Mouse (Mus musculus) spleen, postnatal 10 days (tissue): Measurements from ENCODE around the gene Cltc.
"Not testable (repeated sequence)": the region's sequence is repeated elsewhere in the genome, so short reads cannot be mapped to it uniquely, and the experiment has no call there.

Experiments used
- DNase-seq, 2 experiments: peaks; one replicate each; pipeline ENCODE4 v3.0.0; 2021 to 2022; ENCODE audit warnings: low spot score in 2 of 2

Gene Cltc

DNA sequence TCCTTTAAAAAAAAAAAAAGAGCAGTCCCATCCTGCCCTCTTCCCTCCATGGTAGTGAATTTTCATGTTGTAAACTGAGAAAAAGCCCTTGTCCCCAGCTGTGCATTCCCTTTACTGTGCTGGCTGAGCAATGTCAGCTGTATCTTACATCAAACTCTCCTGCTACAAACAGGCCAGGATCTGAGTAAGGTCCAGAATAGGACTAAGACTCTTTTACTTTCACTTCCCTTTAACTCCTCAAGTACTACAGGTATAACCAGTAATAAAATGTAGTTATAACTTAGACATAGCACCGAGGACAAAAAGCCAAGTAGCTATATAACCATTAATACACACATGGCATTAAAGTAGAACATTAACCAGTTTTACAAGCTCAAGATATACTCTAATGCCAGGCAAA, 18.4 kb downstream of the Cltc start:
- DNase-seq, result no peak

DNA sequence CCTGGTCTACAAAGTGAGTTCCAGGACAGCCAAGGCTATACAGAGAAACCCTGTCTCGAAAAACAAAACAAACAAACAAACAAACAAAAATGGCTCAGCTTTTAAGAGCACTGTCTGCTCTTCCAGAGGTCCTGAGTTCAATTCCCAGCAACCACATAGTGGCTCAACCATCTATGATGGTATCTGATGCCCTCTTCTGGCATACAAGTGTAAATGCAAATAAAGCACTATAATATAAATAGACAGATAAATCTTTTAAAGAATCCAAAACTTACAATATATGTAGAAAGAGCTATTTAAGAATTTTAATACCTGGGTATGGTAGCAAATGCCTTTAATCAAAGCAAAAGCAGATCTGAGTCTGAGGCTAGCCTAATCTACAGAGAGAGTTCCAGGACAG, 19.1 kb downstream of the Cltc start:
- not testable (repeated sequence) for DNase-seq

DNA sequence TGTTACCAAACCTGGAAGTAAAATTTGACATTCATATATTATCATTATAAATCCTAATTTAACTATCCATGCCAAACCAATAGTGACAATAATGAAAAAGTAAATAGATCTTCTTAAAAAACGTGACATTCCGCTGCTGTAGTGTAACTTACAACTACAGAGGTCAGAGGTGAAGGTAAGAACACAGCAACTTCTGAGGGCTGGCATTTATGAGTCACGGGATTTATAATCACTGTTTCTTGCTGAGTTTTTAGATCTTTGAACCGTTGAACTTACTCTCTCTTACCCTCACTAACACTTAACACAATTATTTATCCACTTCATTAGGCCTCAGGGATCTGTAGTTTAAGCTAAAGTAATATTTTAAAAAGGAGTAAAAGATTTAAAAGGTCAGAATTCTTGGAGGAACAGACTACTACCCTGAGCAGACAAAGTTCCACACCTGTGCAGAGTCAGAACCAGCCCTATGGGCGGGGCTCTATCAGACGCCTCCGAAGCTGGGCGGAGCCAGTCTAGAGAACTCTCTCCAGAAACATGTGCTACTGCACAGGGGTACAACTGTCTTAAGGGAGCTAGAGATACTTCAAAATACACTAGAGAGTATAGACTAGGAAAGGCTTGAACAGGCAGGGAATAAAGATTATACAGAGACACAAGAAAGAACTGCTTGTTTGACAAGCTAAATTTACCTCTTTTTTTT, 19.9 kb downstream of the Cltc start:
- DNase-seq, result peak in 1 of 2 experiments; percentile 71

DNA sequence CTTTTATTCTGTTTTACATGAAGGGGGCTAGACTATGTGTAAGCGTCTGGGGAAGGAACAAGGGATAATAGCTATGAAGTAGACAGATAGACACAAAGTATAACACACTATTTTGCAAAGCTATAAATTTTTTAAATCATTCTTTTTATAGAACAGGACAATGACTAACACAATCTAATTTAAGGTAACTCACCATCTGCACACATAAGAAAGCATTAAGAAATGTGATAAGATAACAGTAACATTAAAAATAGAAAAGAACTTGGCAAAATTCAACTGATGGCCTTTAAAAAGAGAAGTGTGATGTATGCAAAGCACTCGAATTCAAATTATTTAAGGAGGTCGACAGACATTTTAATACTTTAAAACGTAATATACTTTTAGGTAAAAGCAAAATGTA, 22.4 kb downstream of the Cltc start:
- no peak for DNase-seq

DNA sequence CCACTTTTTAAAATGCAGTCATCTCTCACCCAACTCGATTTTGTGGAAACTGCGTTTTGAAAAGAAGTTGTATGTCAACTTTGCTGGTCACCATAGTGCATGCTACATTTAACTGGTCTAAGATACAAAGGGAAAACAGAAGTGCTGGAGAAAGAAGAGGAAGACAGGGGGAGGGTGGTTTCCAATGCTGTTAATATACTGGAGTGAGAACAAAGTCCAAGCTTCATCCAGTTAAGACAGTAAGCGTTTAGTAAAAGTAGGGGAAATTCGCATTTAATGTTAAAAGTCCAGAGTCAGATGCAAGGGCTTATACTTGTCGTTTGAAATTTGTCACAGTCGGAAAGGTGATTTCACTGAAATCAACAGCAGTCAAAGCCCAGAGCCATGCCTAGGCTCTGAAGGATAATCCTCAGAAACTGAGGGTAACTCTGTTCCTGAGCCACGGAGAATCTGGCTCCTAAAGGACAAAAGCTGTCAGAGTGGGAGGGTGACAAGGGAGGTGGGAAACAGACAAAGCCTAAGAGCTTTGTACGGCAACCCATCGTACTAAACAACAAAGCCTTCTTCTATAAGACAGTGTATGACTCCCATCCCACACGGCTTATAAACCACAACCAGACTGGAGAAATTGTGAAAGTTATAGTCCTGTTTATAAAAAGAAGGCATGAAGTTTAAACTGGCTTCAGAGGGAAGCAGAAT, 23.0 kb downstream of the Cltc start:
- DNase-seq, result no peak

DNA sequence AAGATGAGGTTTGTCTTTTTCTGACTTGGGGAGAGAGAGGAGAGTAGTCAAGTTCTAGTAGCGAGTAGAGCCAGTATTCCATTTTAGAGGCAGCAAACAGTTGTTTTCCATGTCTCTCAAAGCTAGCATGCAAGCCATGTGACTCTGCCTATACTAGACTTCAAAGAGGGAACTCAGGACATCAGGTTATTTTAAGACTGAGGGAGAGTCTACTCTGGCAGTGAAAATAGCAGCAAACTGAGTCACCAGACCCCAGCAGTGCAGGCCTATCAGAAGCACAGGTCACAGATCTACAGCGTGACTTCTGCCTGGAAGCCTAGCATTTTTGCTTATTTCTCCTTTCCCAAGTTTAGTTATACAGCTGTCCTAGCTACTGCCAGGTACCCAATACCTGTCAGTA, 25.9 kb downstream of the Cltc start:
- DNase-seq, result no peak

DNA sequence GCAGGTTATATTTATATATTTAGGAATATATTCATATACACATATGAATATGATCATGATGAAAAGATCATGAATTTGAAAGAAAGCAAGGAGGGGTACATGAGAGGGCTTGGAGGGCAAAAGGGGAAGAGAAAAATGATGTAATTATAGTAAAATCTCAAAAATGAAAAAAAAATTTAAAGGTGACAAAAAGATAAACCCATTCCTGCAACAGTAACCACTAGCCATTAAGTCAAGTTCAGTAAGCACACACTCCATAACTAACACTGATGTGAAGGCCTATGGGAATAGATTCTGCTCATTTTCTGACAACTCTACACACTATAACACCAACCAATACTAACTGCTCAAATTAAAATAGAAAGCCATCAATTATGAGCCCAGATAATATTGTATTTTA, 31.8 kb downstream of the Cltc start:
- DNase-seq, result no peak

DNA sequence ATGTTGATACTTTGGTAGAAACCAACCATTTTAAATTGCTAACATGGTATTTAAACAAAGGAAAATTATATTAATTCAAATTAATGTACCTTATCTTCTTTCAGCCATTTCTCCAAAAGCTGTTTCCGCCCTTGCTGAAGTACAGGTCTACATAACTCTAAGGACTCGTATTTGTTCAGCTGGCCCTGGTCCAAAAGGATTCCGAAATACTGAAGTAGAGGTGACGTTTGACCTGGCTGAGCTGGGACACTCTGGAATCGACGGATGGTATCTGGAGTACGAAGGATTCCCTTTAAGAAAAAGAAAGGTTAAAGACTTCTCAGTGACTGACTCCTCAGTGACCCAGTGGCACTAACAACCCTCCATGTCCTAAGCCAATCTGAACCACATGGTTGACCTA, 32.4 kb downstream of the Cltc start:
- no peak for DNase-seq

DNA sequence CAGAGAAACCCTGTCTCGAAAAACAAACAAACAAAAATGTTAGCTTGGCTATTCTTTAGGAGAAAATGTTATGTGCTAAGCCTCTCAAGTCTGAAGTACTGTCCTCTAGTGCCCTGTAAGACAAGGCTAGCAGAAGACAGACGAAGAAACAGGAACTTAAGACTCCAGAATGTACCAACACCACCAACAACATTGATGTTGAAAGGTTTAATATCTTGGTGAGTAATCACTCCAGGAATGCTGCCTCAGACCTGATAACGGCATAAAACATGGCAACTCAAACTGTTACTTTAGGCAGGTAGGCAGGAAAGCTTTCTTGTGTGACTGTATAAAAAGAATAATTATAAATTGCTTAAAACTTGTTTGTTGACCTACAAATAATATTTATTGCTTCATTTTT, 33.4 kb downstream of the Cltc start:
- DNase-seq, result no peak

DNA sequence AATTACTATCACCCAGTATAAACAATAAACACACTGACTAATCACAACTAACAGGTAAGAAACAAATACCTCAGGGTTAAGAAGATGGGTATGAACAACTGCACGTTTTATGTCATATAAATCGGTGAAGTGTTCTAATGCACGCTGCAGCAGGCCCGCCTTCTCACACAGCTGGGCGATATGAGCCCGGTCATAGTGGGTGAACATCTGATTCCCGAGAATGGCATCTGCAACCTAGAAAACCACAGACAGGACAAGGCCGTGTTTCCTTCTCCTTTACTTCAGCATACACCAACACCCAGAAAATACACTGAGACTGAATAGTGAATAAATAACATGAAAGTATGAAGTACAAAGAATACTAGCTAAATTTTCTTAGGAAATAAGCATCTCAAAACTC, 38.0 kb downstream of the Cltc start:
- peak in 1 of 2 experiments; percentile 31 for DNase-seq

DNA sequence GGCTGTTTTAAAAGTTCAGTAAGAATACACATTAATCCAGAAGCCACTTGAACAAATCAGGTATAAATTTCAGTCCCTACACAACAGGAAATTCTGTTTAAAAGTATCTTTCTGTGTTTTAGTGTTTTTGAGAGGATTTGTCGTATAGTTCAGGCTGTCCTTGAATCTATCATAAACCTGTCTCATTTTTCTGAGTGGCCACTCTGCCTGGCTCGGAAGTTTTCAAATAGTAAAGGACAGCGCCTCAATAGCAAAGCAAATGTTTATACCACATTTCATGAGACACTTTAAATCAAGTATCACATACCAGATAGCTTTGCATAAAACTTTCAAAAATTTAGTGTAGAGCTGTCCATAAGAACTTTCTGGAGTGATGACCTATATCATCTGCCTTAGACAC, 39.0 kb downstream of the Cltc start:
- DNase-seq, result no peak

DNA sequence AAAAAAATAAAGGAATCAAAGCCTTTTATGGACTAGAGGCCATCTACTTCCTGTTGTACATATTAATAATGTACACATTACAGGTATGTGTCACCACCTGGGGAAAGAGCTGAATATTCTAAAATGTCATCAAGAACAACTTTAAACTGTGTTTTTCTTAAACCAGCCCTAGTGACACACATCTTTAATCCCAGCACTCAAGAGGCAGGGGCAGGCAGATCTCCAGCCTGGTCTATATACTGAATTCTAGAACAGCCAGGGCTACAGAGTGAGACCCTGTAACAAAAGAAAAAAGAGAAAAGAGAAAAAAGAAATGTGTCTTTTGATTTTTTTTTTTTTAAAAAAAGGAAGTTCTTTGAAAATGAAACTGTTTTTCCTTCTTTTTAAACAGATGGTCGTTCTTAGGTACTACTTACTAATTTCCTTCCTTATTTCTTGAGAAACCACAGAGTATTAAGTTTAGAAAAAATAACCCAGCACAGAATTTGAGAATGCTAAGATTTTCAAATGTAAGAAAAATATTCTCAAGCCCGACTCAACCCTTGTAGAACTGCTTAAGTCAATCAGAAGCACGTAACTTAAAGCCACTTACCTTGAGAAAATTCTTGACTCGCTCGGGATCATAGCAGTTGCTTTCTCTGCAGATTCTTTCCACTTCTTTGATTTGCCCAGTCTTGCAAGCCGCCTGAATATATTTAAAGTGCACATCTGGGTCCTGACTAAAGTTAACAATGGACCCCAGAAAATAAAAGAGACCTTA, 39.9 kb downstream of the Cltc start:
- no peak for DNase-seq

DNA sequence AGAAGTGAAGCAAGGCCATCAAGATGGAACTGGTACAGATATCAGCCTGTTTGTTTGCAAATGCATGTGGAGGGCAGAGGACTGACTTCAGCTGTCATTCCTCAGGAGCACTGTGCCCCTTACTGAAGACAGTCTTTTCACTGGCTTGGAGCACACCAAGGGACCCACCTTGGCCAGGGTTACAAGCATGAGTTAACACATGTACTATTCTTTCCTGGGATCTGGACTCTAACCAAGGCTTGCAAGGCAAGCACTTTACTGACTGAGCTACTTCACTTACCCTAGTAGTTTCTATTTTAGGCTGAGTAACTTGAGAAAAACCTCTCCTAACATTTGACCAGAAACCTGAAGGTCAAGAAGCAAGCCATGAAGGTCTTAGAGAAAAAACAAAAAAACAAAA, 42.8 kb downstream of the Cltc start:
- no peak for DNase-seq

DNA sequence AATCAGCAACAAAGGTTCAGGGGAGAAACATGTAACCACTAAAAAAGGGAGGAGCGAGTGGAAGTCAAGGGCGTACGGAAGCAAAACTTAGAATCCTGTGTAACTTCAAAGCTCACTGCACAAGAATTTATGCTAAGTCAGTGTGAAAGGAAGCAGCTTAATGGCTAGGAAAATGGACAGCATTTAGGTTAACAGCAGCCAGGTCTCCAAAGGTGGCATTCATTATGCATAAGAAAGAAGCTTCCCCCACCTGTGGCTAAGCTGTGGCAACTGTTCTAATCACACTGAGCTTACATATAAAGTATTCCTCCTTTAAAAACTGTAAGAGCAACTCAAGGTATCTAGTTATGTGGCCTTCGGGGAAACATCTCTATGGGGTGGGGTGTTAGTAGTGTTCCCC, 56.2 kb downstream of the Cltc start:
- DNase-seq, result no peak

DNA sequence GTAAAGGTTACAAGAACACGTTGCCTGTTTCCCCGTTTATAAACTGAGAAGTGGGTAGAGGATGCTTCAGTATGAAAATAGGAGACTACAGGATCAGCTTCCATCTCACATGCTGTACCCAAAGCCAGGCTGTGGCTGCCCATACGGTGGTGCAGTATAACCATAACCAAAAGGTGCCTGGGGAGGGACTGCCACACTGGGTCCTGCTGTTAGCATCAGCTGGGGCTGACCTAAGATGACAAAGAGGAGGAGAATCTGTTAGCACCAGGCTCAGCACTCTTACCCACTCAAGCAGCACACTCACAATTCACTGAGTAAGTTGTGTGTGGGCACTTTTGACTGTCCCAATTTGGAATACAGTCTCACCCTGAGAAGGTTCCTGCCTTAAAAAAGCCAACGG, 61.9 kb downstream of the Cltc start:
- no peak for DNase-seq

DNA sequence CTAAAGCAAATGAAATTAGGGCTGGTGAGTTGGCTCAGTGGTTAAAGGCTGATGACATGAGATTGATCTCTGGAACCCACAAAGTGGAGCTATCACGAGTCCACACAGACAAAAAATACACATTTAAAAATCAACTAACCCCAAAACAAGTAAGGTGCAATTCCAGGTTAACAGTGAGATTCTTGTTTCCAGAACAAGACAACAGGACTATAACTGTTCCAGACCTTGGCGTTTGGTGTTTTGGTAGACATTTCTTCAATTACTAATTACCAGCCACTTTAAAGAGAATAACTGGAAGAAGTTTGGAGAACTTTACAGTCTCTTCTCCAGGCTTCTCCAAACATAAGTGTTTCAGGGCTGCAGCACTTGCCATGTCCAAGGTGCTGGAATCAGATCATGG, 64.8 kb downstream of the Cltc start:
- no peak for DNase-seq

DNA sequence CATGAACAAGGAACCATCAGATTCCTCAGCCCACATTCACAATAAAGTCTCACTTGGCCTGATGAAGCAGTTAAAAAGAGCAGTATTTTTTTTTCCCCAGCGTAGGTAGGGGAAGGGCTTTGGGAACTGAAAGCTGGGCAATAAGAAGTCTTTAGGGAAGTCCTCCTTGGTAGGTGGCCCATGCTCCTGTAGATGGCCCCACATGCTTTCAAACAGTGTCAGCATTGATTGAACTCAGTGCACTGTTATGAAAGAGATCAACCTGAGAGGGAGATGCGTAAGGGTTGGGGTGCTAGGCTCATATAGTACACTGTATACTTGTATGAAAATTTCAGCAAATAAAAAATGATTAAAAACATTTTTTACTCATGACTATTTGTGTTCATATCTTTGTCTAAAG, 65.4 kb downstream of the Cltc start:
- DNase-seq, result no peak

DNA sequence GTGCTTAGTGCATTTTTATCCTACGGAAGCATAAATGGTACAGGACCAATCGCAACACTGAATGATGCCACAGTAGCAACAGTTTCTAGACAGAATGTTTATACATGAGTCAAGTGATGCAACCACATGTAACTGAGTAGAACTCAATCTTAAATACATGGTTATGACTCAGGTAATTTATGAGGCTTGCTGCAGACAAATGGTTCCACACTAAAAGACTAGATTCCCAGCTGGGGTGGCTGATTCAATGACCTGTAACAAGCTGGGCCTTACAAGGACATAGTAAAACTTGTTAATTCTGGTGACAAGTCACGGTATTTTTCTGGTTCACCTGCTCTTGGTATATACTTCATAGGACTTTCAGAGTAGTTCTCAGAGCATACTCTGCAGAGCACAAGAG, 65.9 kb downstream of the Cltc start:
- no peak for DNase-seq

DNA sequence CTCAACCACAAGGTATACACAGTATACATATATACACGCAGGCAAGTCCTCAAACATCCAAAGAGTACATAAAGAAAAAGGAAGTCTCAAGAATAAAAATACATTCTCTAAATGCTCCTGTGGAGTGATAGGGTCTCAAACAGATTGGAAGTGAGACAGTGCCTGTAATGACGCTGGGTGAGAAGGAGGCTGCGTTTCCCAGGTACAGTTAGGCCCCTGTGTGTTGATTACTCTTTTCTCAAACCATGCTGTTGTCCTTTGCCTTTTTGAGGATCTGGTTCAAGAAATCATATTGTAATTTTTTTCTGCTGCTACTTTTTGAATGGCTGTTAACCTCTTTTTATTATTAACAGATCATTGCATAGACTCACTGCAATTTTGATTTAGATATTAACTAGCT, 67.0 kb downstream of the Cltc start:
- DNase-seq, result no peak

DNA sequence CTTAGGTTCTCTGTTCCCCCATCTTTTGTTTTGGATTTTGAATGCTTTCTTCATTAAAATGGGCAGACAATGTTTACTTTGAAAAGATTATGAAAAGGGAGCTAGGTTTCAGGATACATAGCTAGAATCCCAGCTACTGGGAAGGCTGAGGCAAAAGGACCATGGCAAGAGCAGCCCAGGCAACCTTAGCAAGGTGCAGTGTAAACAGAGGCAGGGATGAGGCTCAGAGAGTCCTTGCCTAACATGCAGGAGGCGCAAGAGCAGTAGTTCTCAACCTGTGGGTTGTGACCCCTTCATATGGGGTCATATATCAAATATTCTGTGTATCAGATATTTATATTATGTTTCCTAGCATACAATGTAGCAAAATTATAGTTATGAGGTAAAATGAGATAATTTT, 72.0 kb downstream of the Cltc start:
- no peak for DNase-seq

DNA sequence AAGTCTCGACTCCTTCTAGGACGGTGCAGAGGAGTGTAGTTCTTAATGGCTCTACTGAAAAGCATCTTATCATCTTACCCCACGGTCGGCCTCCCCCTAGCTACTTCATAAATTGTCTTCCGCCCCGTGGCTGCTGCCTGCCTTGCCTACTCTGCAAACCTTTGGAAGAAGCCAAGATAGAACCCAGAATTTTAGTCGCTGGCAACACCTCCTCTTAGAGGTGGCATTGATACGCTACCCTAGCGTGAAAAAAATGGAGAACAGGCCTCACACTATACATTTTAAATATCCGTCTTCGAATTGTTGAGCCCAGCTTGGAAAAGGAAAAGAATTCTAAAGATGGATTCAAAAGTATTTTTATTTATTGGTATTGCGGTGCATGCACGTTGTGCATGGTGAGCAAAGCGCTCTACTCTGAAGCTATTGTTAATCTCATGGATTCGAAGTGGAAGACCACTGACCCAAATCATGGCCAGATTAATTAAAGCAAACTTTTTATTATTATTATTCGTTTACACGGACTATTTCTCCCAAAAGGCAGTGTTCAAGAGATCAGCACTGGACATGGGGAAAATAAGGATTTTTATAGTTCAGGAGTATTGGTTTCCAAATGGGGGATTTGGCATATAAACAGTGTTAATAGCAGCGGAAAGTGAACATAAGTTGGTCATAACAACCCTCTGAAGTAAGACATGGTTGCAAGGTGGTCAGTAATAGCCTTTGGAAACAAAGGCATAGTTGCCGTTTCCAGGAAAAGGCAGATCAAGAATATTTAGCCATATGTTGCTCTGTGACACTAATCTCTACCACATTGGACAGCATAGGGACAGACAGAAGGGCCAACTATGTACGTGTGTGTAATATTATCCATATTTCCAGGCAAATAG, 73.0 kb downstream of the Cltc start:
- no peak for DNase-seq
